Mouse (Mus musculus) left cerebral cortex, postnatal 14 days (tissue): ENCODE measurements around the gene Zfp382. TPM values are rescaled to one million over a fixed set of nuclear protein-coding genes. Genes with fewer than 3 reads are reported as not detected.

Experiments used
- microRNA-seq, 2 experiments: library from miRNA; unstranded; fragments of <30 nt; microRNA quantifications; one replicate each; pipeline ENCODE4 v1.2.0; 2022
- total RNA-seq, 2 experiments: library from RNA; stranded (reverse); gene quantifications; 2 replicates each; pipeline ENCODE4 v1.2.3; 2021

Zfp382 gene
- total RNA-seq, 2 experiments from 2014 or later, result 29.8 to 35.3 TPM

Small RNAs within 50 kb of the gene (microRNA-seq; reads per million reads assigned to microRNA genes)
- 0 reads per million in 2 experiments for gene Gm23368

Other genes with a start within 250 kb of the Zfp382 start
- gene Zfp27, start 215.4 kb upstream of the Zfp382 start, total RNA-seq, result 10 to 100 TPM; 21.5 to 22.5 TPM
- 1 to 10 TPM; 7.5 to 8.2 TPM for gene Zfp383, start 213.7 kb upstream of the Zfp382 start, total RNA-seq
- gene Zfp74, start 167.9 kb upstream of the Zfp382 start, total RNA-seq, result 10 to 100 TPM; 19.9 to 21.4 TPM
- 1 to 10 TPM; 3.7 TPM for gene Zfp568, start 138.0 kb upstream of the Zfp382 start, total RNA-seq
- 1 to 10 TPM; 6.6 to 7.0 TPM for gene Zfp14, start 70.6 kb upstream of the Zfp382 start, total RNA-seq
- 1 to 10 TPM; 2.7 to 4.3 TPM for gene Zfp82, start 49.0 kb upstream of the Zfp382 start, total RNA-seq
- under 1 TPM in 1 of 2 experiments, not detected in 1; 0.59 TPM for gene Gm26920, start 31.5 kb upstream of the Zfp382 start, total RNA-seq
- gene Zfp566, start 31.4 kb upstream of the Zfp382 start, total RNA-seq, result 1 to 10 TPM; 5.6 to 6.5 TPM
- 10 to 100 TPM; 54.8 to 67.7 TPM for gene Zfp260, start 27.2 kb upstream of the Zfp382 start, total RNA-seq
- gene Zfp146, start 47.8 kb downstream of the Zfp382 start, total RNA-seq, result 10 to 100 TPM; 45.7 to 47.1 TPM
- 1 to 10 TPM; 3.4 to 4.9 TPM for gene Cox7a1, start 62.2 kb downstream of the Zfp382 start, total RNA-seq
- gene Capns1, start 76.9 kb downstream of the Zfp382 start, total RNA-seq, result 100 to 1,000 TPM; 194 to 196 TPM
- 10 to 100 TPM; 55.8 to 59.8 TPM for gene Polr2i, start 110.0 kb downstream of the Zfp382 start, total RNA-seq
- 100 to 1,000 TPM; 149 to 153 TPM for gene Tbcb, start 110.3 kb downstream of the Zfp382 start, total RNA-seq
- gene Ovol3, start 113.8 kb downstream of the Zfp382 start, total RNA-seq, result not detected
- under 1 TPM in 1 of 2 experiments, not detected in 1; 0.26 TPM for gene Thap8, start 158.2 kb downstream of the Zfp382 start, total RNA-seq
- gene Wdr62, start 158.5 kb downstream of the Zfp382 start, total RNA-seq, result 1 to 10 TPM; 1.2 to 2.0 TPM
- 100 to 1,000 TPM; 499 to 503 TPM for gene Clip3, start 169.8 kb downstream of the Zfp382 start, total RNA-seq
- 10 to 100 TPM; 53.4 to 55.3 TPM for gene Alkbh6, start 186.8 kb downstream of the Zfp382 start, total RNA-seq
- 1 to 10 TPM; 6.9 to 8.2 TPM for gene Syne4, start 192.9 kb downstream of the Zfp382 start, total RNA-seq
- gene E130208F15Rik, start 199.8 kb downstream of the Zfp382 start, total RNA-seq, result under 1 TPM; 0.40 to 0.44 TPM
- 10 to 100 TPM in 1 of 2 experiments, 1 to 10 TPM in 1; 7.3 to 10.2 TPM for gene Sdhaf1, start 202.0 kb downstream of the Zfp382 start, total RNA-seq
- gene Lrfn3, start 240.8 kb downstream of the Zfp382 start, total RNA-seq, result 10 to 100 TPM; 39.1 to 42.5 TPM